Comparison of ENCODE assay signal across 8 mouse cellular contexts in genomic region chr10:93272986-93273982, GRCm38 (mm10). TPM values are rescaled to one million over a fixed set of nuclear protein-coding genes. Genes with fewer than 3 reads are reported as not detected.
DNase-seq lines count a peak whose midpoint lies in the region; ATAC-seq and TF ChIP-seq lines count a peak whose summit lies in the region.
"Had no signal": no experiment of that assay in that cellular context is flagged by ENCODE, and none has a peak within 500 bp of the region (broad histone marks: within the 10 kb centered on the region; RNA-seq: fewer than 3 reads in every experiment).

No protein-coding gene starts in this region.

- H3K4me2 ChIP-seq in embryonic facial prominence, embryonic 15.5 days (replicated peaks), result no peak overlapping the region
- H3K4me2 ChIP-seq: limb, embryonic 12.5 days had no signal

- WGBS in embryonic facial prominence, embryonic 15.5 days, result 77% methylated on average over 14 of the region's 14 CpGs

- ATAC-seq in embryonic facial prominence, embryonic 15.5 days (ENCODE audit: insufficient number of reproducible peaks, low FRiP score, low TSS enrichment, low read depth), result no peak
- no peak for ATAC-seq in cerebellum, adult (ENCODE audit: insufficient number of reproducible peaks, low FRiP score, low TSS enrichment)

- H3K4me1 ChIP-seq in E14TG2a.4 (replicated peaks; ENCODE audit: low read depth, low read length), result peaks cover 66% of the 10 kb centered on the region
- peaks cover 77% of the 10 kb centered on the region for H3K4me1 ChIP-seq in embryonic facial prominence, embryonic 15.5 days

- H3K27ac ChIP-seq in layer of hippocampus, adult 2 months, result peak overlapping the region; percentile 96
- peak overlapping the region; percentile 63 for H3K27ac ChIP-seq in embryonic facial prominence, embryonic 15.5 days (replicated peaks)

- no peaks in the 10 kb centered on the region for H3K27me3 ChIP-seq in E14TG2a.4 (ENCODE audit: insufficient read depth, low read length)
- H3K27me3 ChIP-seq in embryonic facial prominence, embryonic 15.5 days, result no peaks in the 10 kb centered on the region
- H3K27me3 ChIP-seq: limb, embryonic 12.5 days had no signal

- DNase-seq in layer of hippocampus, adult 2 months (ENCODE audit: low spot score in 2 of 2), result no peak
- no peak for DNase-seq in layer of hippocampus, adult 18-20 months (ENCODE audit: low spot score in 2 of 2)
- peak; percentile 68 to 75 for DNase-seq in lung, postnatal 4 days
- DNase-seq in adrenal gland, postnatal 25 days, result no peak

- no peak overlapping the region for H3K4me3 ChIP-seq in layer of hippocampus, adult 2 months
- H3K4me3 ChIP-seq in E14TG2a.4 (replicated peaks; ENCODE audit: low read length), result peak overlapping the region; percentile 58
- H3K4me3 ChIP-seq in embryonic facial prominence, embryonic 15.5 days (replicated peaks), result no peak overlapping the region
- H3K4me3 ChIP-seq: limb, embryonic 12.5 days had no signal

- H3K9me3 ChIP-seq in E14TG2a.4 (ENCODE audit: low read length), result no peaks in the 10 kb centered on the region
- H3K9me3 ChIP-seq in embryonic facial prominence, embryonic 15.5 days (replicated peaks), result no peaks in the 10 kb centered on the region
- H3K9me3 ChIP-seq: limb, embryonic 12.5 days had no signal

- H3K36me3 ChIP-seq in E14TG2a.4 (ENCODE audit: insufficient read depth, low read length), result no peaks in the 10 kb centered on the region
- no peaks in the 10 kb centered on the region for H3K36me3 ChIP-seq in embryonic facial prominence, embryonic 15.5 days

- H3K9ac ChIP-seq in embryonic facial prominence, embryonic 15.5 days, result no peak overlapping the region
- H3K9ac ChIP-seq: limb, embryonic 12.5 days had no signal

- TF ChIP-seq CTCF in layer of hippocampus, adult 2 months (conservative IDR thresholded peaks at IDR 0.05), result peak; percentile 70
- TF ChIP-seq CTCF in E14TG2a.4 (conservative IDR thresholded peaks at IDR 0.05; ENCODE audit: low read length), result peak; percentile 40

RNA-seq across cellular contexts. Expression of gene Elk3, which starts 37.7 kb away (rescaled TPM):
- 1 to 10 TPM; 8.9 to 9.7 TPM for total RNA-seq in layer of hippocampus, adult 2 months (2021)
- 1 to 10 TPM; 6.6 to 8.4 TPM for total RNA-seq in layer of hippocampus, adult 18-20 months (2021)
- 31.5 and 31.9 TPM in 2 replicates for polyA plus RNA-seq in embryonic facial prominence, embryonic 15.5 days (2015; fragmentation: Nextera tagmentation; extraction: Ambion mirVana)
- 37.7 and 47.1 TPM in 2 replicates for total RNA-seq in adrenal gland, postnatal 25 days (2021)

Comparison
In these comparisons a context has a peak if more than half of its experiments do, and no peak if none do; other contexts are left out.
1. DNase-seq: peak in lung, postnatal 4 days (2 of 2); none in layer of hippocampus, adult 2 months (0 of 2), layer of hippocampus, adult 18-20 months (0 of 2) and adrenal gland, postnatal 25 days (single experiment).